Mouse (Mus musculus): Measurements from ENCODE around the gene Rhob. TPM values are rescaled to one million over a fixed set of nuclear protein-coding genes. Genes with fewer than 3 reads are reported as not detected.

The Rhob gene
- polyA plus RNA-seq, 1 experiment from 2014 or later = 32.2 TPM

DNA sequence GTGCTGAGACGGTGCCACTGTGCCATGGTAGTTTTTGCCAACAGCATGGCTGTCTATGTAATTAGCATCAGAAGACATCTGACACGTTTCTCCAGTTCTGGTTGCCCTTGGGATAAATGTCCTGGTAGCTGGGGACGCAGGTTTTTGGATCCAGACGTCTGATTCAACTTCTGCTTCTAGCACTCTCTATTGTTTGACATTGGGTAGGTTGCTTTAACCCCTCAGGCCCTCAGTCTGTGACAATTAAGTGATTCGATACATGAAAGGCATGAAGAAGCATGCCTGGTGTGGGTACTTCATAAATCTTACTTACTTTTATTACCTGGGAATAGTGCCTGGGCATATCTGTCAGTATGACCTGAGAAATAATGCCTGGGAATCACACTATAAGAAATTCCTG is 24.3 kb upstream of the Rhob start:
- Histone ChIP-seq H3K27me3 (replicated peaks) (no peaks in the 10 kb centered on the region), H3K4me2 (replicated peaks) (no peak overlapping the region), H3K4me3 (replicated peaks) (no peak overlapping the region), H3K27ac (no peak overlapping the region), H3K9ac (no peak overlapping the region), H3K9me3 (no peaks in the 10 kb centered on the region), H3K4me1 (replicated peaks) (0 out of 2 replicates have a peak, but pooled peaks cover 3% of the 10 kb centered on the region), H3K36me3 (no peaks in the 10 kb centered on the region)
- no peak for ATAC-seq
- 74% methylated on average over 5 of the region's 5 CpGs for whole genome bisulfite sequencing

DNA sequence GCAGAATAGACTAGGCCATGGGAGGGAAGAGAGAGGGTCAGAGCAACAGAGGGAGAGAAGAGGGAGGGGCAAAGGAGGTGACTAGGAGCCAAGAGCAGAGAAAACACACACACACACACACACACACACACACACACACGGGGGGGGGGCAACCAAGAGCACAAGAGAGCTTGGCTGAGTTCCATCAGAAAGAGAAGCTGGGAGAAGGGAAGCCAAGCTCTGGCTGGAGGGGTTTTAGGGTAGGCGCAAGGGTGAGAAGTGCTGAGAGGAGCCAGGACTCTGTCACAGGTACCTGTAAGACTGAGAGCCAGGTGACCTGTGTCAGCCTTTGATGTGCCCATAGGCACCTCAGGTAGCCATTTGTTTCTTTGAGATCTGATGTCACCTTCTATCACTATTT is 22.9 kb upstream of the Rhob start:
- H3K36me3 ChIP-seq = no peaks in the 10 kb centered on the region
- no peak for ATAC-seq
- 0 out of 2 replicates have a peak, but pooled peaks cover 3% of the 10 kb centered on the region for H3K4me1 ChIP-seq (replicated peaks)
- no peak overlapping the region for H3K27ac ChIP-seq
- H3K4me2 ChIP-seq (replicated peaks) = no peak overlapping the region
- no peak overlapping the region for H3K9ac ChIP-seq
- H3K27me3 ChIP-seq (replicated peaks) = no peaks in the 10 kb centered on the region
- H3K4me3 ChIP-seq (replicated peaks) = no peak overlapping the region
- no peaks in the 10 kb centered on the region for H3K9me3 ChIP-seq
- 57% methylated on average over 2 of the region's 2 CpGs for WGBS

DNA sequence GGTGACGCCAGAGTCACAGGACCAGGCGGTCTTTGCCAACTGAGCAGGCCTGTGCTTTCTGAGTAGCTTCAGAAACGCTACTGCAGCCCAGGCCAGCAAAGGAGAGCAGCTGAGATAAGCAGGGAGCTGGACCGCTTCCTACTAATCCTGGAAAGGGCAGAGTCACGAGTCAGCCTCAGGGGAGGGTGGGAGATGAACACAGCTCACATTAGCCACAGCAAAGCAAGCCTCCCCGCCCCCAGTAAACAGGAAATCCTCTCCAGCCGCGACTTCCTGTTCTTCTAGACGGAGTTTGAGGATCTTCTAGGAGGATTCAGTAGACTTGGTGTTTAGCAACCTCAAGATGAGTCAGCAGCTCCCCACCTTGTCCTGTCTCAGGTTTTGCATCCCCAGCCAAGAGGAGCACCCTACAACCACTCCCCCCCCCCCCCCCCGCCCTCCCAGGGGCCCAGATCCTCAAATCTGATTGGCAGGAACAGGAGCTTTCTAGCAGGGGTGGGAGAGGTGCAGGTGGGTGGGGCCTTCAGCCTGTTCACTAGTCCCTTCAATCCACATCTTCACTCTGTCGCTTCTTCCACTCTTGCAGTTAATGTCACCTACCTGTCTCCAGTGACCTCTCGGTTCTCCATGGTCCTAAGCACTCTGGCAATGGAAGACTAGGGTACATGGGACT is 21.7 kb upstream of the Rhob start:
- no peak overlapping the region for H3K27ac ChIP-seq
- ATAC-seq = peak; percentile 68
- H3K9ac ChIP-seq = no peak overlapping the region
- no peaks in the 10 kb centered on the region for H3K36me3 ChIP-seq
- 0 out of 2 replicates have a peak, but pooled peaks cover 3% of the 10 kb centered on the region for H3K4me1 ChIP-seq (replicated peaks)
- H3K9me3 ChIP-seq = no peaks in the 10 kb centered on the region
- no peaks in the 10 kb centered on the region for H3K27me3 ChIP-seq (replicated peaks)
- H3K4me3 ChIP-seq (replicated peaks) = no peak overlapping the region
- 33% methylated on average over 11 of the region's 12 CpGs for WGBS
- no peak overlapping the region for H3K4me2 ChIP-seq (replicated peaks)

DNA sequence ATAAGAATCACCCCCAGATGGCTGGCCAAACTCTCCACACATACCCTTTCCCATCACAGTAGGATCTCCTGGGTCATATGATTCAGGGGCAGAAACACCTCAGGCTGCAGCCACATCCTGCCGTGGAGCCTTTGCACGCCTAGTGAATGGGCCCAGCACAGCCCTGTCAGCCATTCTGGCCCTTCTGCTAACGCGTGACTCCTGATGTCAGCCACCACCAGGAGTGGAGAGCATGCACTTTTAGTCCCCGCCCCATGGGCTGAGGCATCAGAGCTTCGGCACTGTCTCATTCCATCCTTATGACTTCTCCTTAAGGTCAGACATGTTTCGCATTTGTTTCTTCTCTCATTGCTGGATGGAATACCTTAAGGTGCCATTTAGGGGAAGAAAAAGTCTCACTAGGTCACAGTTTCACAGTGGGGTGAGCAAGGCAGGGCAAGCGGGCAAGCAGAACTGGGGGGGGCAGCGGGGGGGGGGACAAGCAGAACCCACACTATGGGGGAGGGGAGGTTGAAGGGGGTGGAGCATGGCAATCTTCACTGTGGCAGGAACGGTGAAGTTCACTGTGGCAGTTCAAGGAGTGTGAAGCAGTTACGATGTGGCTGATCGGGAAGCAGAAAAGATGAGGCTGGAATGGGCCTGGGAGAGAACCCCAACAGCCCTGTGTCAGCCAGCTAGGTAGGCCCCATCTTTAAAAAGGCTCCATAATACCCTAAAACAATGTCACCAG is 19.8 kb upstream of the Rhob start:
- H3K9ac ChIP-seq = no peak overlapping the region
- H3K36me3 ChIP-seq = no peaks in the 10 kb centered on the region
- H3K4me2 ChIP-seq (replicated peaks) = no peak overlapping the region
- H3K4me1 ChIP-seq (replicated peaks) = 0 out of 2 replicates have a peak, but pooled peaks cover 3% of the 10 kb centered on the region
- H3K27ac ChIP-seq = no peak overlapping the region
- WGBS = 67% methylated on average over 11 of the region's 12 CpGs
- no peak for ATAC-seq
- H3K9me3 ChIP-seq = no peaks in the 10 kb centered on the region
- H3K4me3 ChIP-seq (replicated peaks) = no peak overlapping the region
- no peaks in the 10 kb centered on the region for H3K27me3 ChIP-seq (replicated peaks)

DNA sequence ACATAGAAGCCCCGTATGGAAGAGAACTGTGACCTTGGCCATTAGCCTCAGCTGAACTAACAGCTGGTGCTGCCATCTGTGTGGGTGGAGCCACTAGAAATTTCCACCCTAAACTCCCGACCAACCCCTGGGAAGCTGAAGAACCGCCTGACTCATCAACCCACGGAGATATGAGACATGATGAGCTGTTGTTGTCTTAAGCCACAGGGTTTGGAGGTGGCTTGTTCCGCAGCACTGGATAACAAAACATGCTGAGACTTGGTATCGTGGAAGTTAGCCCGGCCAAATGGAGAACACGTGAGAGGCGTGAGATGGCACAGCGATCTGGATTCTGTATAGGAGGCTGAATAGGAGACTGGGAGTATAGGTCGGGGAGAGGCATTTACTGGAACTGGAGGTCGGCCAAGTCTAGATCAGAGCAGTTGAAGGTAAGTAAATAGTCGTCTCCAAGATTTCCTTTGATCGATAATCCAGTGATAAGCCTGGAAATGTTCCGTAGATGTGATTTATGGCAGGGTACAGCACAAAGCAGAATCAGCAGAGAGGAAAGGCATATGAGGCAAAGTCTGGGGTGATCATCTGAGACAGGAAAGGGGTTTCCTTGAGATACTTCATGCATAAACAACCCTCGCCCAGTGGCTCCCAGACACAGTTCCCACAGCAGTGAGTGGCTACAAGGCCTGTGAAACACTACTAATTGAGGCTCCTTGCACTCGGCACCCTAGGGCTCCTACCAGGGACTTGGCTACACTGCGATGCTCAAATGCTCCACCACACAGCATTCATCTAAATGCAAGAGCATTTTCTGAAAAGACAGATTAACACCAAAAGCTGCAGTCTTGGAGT is 11.5 kb upstream of the Rhob start:
- Histone ChIP-seq H3K4me1 (replicated peaks) (peaks cover 12% of the 10 kb centered on the region), H3K36me3 (no peaks in the 10 kb centered on the region), H3K4me3 (replicated peaks) (no peak overlapping the region), H3K9ac (no peak overlapping the region), H3K9me3 (no peaks in the 10 kb centered on the region), H3K27ac (peak overlapping the region; percentile 71), H3K27me3 (replicated peaks) (no peaks in the 10 kb centered on the region), H3K4me2 (replicated peaks) (peak overlapping the region; percentile 37)
- peak; percentile 86 for ATAC-seq
- WGBS = 49% methylated on average over 18 of the region's 18 CpGs

DNA sequence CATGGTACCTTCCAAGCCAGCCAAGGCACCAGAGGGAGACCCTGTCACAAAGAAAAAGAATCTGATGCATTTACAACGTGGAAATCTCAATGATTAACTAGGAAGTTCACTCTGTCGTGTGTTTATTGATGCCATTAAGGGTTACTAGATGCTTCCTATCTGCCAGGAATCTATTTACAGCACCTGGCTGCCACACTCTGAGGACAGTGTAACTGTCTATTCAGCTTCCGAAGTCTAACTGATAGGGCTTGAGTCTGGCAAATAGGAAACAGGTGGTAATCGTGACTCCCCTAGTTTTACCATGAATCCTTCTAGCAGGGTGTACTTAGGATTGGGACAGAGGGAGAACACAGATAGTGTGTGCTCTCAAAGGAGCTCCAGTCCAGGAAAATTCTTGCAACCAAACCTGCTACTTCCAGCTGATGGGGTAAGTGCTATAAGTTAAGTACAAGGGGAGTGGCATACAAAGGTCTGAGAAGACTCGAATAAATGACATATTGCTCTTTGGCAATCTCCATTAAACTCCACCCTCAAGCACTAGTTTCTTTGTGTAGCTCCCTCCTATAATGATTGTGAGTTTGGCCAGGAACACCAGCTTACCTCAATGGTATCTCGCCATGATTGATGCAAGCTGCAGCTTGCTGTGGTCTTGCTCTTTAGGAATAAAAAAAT is 10.6 kb upstream of the Rhob start:
- no peak overlapping the region for H3K4me3 ChIP-seq (replicated peaks)
- no peak overlapping the region for H3K9ac ChIP-seq
- H3K4me2 ChIP-seq (replicated peaks) = peak overlapping the region; percentile 37
- H3K9me3 ChIP-seq = no peaks in the 10 kb centered on the region
- H3K27ac ChIP-seq = peak overlapping the region; percentile 71
- peak; percentile 71 for ATAC-seq
- peaks cover 12% of the 10 kb centered on the region for H3K4me1 ChIP-seq (replicated peaks)
- no peaks in the 10 kb centered on the region for H3K36me3 ChIP-seq
- WGBS = 51% methylated on average over 6 of the region's 6 CpGs
- H3K27me3 ChIP-seq (replicated peaks) = no peaks in the 10 kb centered on the region

DNA sequence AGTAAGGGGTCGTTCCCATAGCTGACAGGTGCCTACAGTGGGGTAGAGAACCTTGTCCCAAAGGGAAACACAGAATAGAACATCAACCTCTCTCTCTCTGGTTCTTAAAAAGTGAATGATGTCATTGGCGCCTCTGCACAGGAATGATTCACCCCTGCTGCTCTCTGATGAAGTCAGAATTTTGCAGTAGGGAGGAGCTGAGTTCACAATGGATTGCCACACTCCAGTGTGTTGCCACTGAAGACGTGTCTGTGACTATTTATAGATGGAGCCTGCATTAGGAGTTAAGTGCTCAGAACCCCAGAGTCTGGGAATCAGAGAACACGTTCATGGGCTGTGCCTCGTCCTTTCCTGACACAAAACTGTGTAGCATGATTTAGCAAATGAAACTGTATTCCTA is 9.9 kb upstream of the Rhob start:
- H3K4me1 ChIP-seq (replicated peaks) = peaks cover 12% of the 10 kb centered on the region
- WGBS = 49% methylated on average over 5 of the region's 5 CpGs
- no peak overlapping the region for H3K4me3 ChIP-seq (replicated peaks)
- H3K9ac ChIP-seq = no peak overlapping the region
- H3K9me3 ChIP-seq = no peaks in the 10 kb centered on the region
- no peaks in the 10 kb centered on the region for H3K36me3 ChIP-seq
- H3K27me3 ChIP-seq (replicated peaks) = no peaks in the 10 kb centered on the region
- no peak for ATAC-seq
- no peak overlapping the region for H3K4me2 ChIP-seq (replicated peaks)
- no peak overlapping the region for H3K27ac ChIP-seq

DNA sequence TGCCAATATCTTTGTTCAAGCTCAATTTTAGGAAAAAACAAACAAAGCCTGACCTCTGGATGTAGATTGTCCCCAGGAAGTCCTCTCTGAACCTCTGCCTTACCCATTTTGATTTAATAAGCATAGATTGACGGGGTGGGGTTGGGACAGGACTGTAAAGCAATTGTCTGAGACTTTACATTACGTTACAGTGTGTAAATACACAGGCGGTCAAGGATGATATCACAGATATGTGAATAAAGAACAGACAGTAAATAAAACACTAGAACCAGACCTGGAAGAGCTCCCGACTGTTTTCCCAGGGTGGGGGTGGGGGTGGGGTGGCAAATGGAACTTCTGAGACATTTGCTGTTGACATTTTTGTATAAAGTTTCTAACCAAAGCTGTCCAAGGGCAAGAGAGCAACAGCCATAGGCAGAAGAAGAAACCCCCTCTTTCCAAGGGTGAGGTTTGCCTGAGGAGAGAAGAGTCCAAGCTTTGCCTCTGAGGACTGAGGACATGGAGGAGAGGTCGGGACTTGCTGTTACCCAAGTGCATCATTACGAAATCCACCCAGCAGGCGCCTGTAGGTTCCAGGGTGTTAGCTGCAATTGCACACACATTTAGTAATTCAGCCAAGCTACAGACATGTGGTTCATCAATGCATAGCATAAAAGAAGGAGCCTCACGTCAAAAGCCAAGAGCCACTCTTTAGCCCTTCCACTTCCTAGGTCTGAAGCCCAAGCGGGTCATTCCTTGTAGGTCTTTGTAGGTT is 7.3 kb upstream of the Rhob start:
- Histone ChIP-seq H3K9ac (no peak overlapping the region), H3K27me3 (replicated peaks) (no peaks in the 10 kb centered on the region), H3K4me2 (replicated peaks) (no peak overlapping the region), H3K9me3 (no peaks in the 10 kb centered on the region), H3K4me3 (replicated peaks) (no peak overlapping the region), H3K27ac (no peak overlapping the region), H3K4me1 (replicated peaks) (peaks cover 12% of the 10 kb centered on the region), H3K36me3 (no peaks in the 10 kb centered on the region)
- no peak for ATAC-seq
- WGBS = 54% methylated on average over 9 of the region's 9 CpGs

DNA sequence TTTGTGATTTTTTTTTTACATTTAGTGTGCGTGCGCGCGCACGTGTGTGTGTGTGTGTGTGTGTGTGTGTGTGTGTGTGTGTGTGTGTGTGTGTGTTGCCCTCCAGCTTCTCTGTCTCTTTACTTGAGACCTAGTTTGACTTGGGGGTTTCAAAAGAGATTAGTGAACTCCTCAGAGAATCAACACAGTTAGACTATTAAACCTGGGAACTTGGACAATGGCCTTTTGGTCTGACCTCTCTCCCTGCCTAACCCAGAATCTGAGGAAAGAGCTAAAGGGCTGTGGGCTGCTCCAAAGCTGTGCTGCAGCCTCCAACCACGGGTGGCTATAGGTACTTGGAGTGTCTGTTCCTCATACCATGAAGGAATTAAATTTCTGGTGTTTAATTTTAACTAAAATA is 4.3 kb upstream of the Rhob start:
- Histone ChIP-seq H3K4me1 (replicated peaks) (peaks cover 15% of the 10 kb centered on the region; the same call in 1 of the 2 replicates), H3K4me3 (replicated peaks) (no peak overlapping the region), H3K36me3 (no peaks in the 10 kb centered on the region), H3K9ac (no peak overlapping the region), H3K4me2 (replicated peaks) (no peak overlapping the region), H3K9me3 (no peaks in the 10 kb centered on the region), H3K27me3 (replicated peaks) (no peaks in the 10 kb centered on the region), H3K27ac (no peak overlapping the region)
- 80% methylated on average over 6 of the region's 6 CpGs for WGBS
- ATAC-seq = no peak

DNA sequence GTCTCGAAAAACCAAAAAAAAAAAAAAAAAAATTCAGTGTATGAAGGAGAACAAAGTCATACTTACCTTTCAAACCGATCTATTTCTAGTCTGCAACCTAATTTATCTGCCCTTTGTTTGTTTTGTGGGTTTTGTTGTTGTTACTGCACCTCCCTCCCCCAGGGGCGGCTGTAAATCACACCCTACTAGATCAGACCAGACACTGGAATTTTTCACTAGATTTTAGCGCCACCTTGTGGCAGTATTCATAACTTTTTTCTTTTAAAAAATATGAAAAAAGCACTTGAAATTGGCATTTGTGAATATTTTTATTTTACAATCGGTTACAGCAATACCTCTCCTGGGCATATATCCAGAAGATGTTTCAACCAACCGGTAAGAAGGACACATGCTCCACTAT is 2.7 kb upstream of the Rhob start:
- no peak for ATAC-seq

DNA sequence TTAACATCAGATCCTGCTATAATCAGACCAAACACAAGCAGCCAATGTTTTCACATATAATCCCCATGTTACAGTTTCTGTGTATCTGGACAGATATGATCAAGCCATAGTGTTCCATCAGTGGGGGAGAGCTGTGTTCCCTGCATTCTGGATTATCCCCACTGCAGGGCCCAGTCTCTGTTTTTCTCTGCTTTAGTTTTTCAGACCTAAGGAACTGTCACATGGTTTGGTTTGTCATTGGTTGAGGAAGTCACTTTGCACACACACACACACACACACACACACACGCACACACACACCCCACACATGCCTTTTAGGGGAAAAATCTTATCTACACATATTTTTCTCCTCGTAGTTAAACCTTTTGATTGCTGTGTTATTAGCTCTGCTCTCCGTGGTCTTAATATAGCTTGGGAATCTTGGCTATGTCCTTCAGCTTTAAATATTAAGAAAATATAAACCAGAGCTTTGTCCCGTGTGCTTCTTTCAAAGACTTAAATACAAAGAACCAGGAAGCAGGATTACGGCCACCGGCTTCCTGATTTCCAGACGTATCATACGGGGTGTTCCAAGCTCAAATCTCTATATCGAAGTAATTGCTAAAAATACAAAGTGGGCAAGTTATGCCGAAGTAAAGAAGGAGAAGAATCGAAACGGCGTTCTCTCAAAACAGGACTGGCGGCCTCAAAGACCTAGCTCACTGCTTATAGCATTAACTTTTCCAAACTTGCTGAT is 1.9 kb upstream of the Rhob start:
- no peak overlapping the region for H3K27ac ChIP-seq
- no peaks in the 10 kb centered on the region for H3K9me3 ChIP-seq
- no peaks in the 10 kb centered on the region for H3K36me3 ChIP-seq
- no peak for ATAC-seq
- no peak overlapping the region for H3K4me3 ChIP-seq (replicated peaks)
- peaks cover 21% of the 10 kb centered on the region; the same call in 1 of the 2 replicates for H3K4me1 ChIP-seq (replicated peaks)
- no peak overlapping the region for H3K9ac ChIP-seq
- H3K27me3 ChIP-seq (replicated peaks) = no peaks in the 10 kb centered on the region
- no peak overlapping the region for H3K4me2 ChIP-seq (replicated peaks)
- WGBS = 70% methylated on average over 14 of the region's 14 CpGs

More for the DNA sequence above, 2.7 kb upstream of the Rhob start:
- Histone ChIP-seq H3K9ac (no peak overlapping the region), H3K9me3 (no peaks in the 10 kb centered on the region), H3K4me3 (replicated peaks) (no peak overlapping the region), H3K27me3 (replicated peaks) (no peaks in the 10 kb centered on the region), H3K4me2 (replicated peaks) (no peak overlapping the region), H3K27ac (no peak overlapping the region), H3K4me1 (replicated peaks) (peaks cover 21% of the 10 kb centered on the region; the same call in 1 of the 2 replicates), H3K36me3 (no peaks in the 10 kb centered on the region)
- WGBS = 14% methylated on average over 6 of the region's 6 CpGs

Data from intestine, embryonic 15.5 days (tissue).